Mouse (Mus musculus) liver, adult 2 months (tissue): ENCODE data around the gene Taf8.

ENCODE experiments used
- CTCF ChIP-seq: fragments of 200-500 bp; IDR thresholded peaks from 2 replicates; pipeline ENCODE4 v1.5.1; 2011; ENCODE audit warnings: low read depth, low read length, control low read depth
- POLR2A ChIP-seq: fragments of 200-500 bp; IDR thresholded peaks from 2 replicates; pipeline ENCODE4 v1.6.1; 2011; ENCODE audit warnings: low read length, control low read depth; ENCODE audit not compliant: insufficient read depth; ENCODE audit errors: extremely low read depth

GRCm38 (mm10) chr17:47473434-47473974 is 28.6 kb downstream of the Taf8 start:
- TF ChIP-seq CTCF (peak; percentile 98), POLR2A (no peak)
